Mouse (Mus musculus): ENCODE results near the gene Mcoln3.

GRCm38 (mm10) chr3:146122125-146122420 lies 4.8 kb downstream of the Mcoln3 start:
- TF ChIP-seq CTCF (conservative IDR thresholded peaks at IDR 0.05; ENCODE audit: insufficient read depth, insufficient read length, low read depth, low read length): no peak
- no peak for TF ChIP-seq POLR2A (IDR thresholded peaks at IDR 0.05; ENCODE audit: low read depth, low read length)
